Mouse (Mus musculus) G1E-ER4 (cell line): ENCODE measurements around the gene Ncl. TPM values are rescaled to one million over a fixed set of nuclear protein-coding genes. Genes with fewer than 3 reads are reported as not detected.

Source experiments
- GATA1 ChIP-seq: IDR thresholded peaks from one replicate; pipeline ENCODE4 v1.8.0; 2012; ENCODE audit warnings: low read length, inconsistent platforms
- polyA plus RNA-seq: library from polyadenylated mRNA; stranded (reverse); fragments of >175 nt; gene quantifications from 2 replicates; pipeline ENCODE4 v1.2.3, GENCODE M21; 2012

The Ncl gene
- polyA plus RNA-seq, 1 experiment, result 2,966 TPM

DNA sequence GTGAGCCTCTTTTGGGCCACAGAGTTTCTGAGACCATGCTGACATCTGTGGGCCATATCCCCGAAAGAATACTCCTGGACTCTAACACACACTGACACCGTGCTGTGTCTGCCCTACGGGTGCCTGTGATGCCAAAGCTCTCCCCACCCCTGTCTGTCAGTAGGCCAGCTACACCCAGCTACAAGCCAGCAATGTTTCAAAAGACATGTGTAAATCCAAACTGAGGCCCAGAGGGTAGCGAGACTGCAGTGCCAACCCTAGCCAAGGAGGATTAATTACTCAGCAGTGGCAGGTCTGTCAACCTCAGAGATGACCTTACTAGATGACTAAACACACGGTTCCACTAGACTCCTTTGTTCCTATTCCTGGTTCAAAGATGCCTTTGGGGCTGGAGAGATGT lies 17.2 kb upstream of the Ncl start:
- no peak for TF ChIP-seq GATA1

DNA sequence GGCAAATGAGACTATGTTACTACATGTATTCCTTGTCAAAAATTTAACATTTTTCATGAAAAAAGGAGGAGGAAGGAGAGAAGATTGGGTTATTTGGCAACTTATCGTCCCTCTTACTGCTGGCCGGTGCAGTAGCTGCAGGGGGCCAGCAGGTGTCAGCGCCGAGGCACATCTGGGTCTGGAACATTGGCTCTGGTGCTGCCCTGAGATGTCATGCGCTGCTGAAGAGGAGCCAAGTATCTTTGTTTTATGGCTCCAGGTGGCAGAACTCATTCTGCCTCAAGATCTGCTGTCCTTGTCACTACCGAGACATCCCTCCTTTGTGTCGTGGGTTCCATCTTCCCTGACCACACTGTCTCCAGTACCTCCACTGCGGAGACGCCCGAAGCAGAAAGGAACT lies 12.8 kb upstream of the Ncl start:
- no peak for TF ChIP-seq GATA1

DNA sequence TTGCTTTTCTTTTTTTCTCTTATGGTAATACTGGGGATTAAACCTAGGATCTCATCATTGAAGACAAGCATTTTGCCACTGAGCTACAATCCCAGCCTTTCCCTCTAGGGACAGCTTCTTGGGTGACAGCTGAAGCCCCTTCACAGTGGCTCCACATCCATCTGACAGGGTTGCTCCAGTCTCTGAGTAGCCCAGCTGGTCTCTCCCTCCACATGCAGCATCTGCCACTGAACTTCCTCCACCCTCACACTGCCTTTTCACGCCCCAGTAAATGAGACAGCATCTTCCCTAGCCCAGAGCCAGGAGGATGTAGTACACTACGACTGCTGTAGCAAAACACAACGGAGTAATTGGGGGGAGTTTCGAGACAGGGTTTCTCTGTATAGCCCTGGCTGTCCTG lies 8.9 kb upstream of the Ncl start:
- no peak for TF ChIP-seq GATA1

GRCm38 (mm10) chr1:86363671-86364070 lies 4.5 kb upstream of the Ncl start:
- TF ChIP-seq GATA1, result no peak

GRCm38 (mm10) chr1:86361852-86362615 lies 2.8 kb upstream of the Ncl start:
- TF ChIP-seq GATA1, result no peak

GRCm38 (mm10) chr1:86360441-86360840 lies 1.2 kb upstream of the Ncl start:
- no peak for TF ChIP-seq GATA1

DNA sequence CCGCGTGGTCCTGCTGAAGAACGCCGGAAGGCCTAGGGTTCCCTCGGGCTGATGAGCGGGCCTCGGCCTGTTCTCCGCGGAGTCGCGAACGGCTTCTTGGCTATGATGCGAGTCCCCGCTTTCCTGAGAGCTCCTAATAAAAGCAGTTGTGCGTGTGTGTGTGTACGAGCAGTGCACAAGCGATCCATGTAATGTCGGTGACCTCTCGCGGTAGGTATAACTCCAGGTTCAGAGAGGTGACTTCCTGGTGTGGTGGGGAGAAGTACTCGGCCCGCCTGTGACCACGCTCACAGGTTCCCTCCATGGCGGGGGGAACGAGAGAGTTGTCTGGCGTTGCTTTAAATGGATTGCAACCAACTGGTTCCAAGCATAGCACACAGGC lies 589 bp upstream of the Ncl start:
- TF ChIP-seq GATA1, result no peak

DNA sequence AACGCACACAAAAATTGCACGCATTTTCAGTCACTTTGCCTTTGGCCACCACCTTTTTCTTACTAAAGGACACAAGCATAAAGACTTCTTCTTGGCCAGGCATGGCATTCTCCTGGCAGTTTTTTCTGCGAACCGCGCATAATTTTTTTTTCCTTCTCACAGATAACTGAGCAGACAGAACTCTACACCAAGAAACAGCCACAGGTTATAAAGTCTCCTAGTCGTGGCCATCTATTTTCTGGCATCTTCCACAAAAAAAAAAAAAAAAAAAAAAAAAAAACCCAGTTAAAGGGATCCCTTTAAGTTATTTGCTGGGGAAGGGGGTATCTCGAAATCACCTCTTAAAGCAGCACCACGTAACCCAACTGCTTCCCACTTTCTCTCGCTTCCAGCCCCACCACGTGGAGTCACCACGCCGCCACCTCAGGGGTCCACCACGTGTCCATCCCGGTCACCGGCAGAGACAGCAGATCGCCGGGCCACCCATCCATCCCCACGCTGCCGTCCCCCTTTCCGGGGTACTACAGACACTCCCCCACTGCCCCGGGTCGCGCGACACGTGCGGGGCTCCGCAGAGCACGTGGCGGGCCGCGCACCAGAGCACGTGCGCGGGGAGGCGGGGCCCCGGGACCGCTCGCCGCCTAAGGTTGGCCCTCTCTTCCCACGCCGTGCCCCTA lies 833 bp downstream of the Ncl start:
- TF ChIP-seq GATA1, result no peak

DNA sequence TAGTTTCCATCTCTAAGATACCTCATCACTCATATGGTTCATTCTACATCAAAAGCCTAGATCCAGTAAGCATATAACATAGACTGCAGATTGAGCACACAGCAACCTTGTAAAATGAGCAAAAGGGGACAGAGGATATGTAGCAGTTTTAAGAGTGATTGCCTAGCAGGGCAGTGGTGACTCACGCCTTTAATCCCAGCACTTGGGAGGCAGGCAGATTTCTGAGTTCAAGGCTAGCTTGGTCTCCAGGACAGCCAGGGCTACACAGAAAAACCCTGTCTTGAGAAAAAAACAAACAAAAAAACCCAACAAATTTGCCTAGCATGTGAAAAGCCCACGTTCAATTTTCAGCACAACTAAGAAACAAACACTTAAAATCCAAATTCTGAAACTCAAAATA lies 5.0 kb downstream of the Ncl start:
- TF ChIP-seq GATA1, result no peak

- TF ChIP-seq GATA1, result no peak
Measured at GRCm38 (mm10) chr1:86350576-86350975, 8.6 kb downstream of the Ncl start.

- no peak for TF ChIP-seq GATA1
Measured at GRCm38 (mm10) chr1:86349696-86350095, 9.5 kb downstream of the Ncl start.

GRCm38 (mm10) chr1:86349201-86349600 lies 10.0 kb downstream of the Ncl start:
- no peak for TF ChIP-seq GATA1

- TF ChIP-seq GATA1, result no peak
Measured at GRCm38 (mm10) chr1:86348801-86349200, 10.4 kb downstream of the Ncl start.

GRCm38 (mm10) chr1:86348083-86348482 lies 11.1 kb downstream of the Ncl start:
- no peak for TF ChIP-seq GATA1

DNA sequence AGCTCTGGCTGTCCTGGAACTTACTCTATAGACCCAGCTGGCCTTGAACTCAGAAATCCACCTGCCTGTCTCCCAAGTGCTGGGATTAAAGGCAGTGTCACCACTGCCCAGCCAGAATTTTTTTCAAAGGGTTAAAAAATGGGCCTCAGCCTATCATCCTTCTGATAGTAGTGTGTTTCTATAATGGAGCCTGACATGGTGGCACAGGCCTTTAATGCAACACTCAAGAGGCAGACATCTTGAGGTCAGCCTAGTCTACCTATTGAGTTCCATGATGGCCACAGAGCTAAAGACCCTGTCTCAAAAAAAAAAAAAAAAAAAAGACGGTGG lies 11.5 kb downstream of the Ncl start:
- TF ChIP-seq GATA1, result no peak

DNA sequence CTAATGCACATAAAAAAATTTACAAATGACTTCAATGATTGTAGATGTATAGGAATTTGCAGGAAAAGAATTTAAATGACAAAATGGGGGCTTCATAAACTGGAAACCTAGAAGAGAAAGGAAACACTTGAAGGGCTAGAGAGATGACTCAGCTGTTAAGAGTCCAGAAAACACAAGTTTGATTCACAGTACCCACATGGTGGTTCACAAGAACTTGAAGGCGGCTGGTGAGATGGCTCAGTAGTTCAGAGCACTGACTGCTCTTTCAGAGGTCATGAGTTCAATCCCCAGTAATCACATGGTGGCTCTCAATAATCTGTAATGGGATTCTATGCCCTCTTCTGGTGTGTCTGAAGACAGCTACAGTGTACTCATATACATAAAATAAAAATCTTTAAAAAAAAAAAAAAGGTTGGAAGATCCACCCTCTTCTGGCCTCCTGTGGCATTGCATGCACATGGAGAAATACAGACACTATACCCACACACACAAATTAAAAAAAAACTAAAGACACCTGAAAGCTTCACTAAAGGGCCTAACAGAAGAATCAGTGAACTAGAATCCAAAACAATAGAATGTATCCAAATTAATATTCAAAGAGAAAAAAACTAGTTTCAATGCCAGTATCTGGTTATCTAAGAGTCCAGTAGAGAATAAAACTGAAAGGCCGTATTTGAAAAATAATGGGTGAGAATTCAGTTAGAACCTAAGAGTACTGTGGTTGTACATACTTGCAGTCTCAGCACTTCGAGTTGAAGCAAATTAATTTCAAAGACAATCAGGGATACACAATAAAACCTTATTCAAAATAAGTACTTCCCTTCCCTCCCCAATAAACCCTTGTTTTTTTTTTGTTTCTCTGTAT lies 12.1 kb downstream of the Ncl start:
- TF ChIP-seq GATA1, result no peak
